Mouse (Mus musculus) heart, adult 11 months (tissue): Measurements from ENCODE around the gene Pafah1b1.

Experiments used
- DNase-seq: peaks from one replicate; pipeline ENCODE4 v3.0.0; 2022

The Pafah1b1 gene

DNA sequence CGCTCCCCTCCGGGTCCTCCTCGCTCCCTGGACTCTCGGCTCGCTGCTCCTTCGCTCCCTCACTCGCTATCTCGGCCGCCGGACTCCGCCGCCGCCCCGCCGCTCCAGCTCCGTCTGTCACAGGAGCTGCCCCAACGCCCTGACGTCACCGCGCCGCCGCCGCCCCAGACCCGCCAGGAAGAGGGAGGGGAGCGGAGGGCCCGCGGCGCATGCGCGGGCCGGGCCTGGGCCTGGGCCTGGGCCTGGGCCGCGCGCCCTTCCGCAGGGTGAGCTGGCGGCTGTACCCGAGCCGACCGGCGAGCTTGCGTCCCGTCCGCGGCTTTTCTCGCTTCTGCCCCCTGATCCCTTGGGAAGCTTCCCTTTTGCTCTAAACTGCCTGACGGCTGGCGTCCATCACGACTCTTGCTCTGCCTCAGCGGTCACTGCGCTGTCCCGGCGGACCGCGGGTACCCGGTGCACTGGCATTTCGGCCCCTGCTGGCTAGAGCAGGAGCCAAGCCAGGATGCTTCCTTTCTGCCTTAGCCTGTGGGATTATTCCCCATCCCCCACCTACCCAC is at the start of gene Pafah1b1:
TSS of gene Pafah1b1 (minus strand) at position 436 of the 557 bp plus-strand sequence.
- peak; percentile 100 for DNase-seq

GRCm38 (mm10) chr11:74772386-74772785 is 47.9 kb upstream of the Pafah1b1 start:
- peak; percentile 82 for DNase-seq

DNA sequence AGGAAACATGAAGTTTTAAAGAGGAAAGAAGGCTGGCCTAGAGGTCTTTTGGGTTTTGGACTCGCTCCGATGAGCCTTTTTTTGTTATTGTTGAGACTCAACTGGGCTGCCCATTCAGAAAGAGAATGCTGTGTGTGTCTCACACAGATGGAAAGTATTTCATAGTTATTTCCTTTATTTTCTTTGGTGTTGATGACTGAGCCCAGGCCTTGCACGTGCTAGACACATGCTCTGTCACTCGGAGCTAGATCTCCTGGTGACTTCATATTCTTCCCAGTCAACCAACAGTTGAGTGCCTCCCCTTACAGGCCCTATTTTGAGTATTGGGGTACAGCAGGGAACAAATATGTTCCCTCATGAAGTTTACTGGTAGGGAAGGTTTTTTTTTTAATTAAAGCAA is 47.2 kb upstream of the Pafah1b1 start:
- peak; percentile 33 for DNase-seq

DNA sequence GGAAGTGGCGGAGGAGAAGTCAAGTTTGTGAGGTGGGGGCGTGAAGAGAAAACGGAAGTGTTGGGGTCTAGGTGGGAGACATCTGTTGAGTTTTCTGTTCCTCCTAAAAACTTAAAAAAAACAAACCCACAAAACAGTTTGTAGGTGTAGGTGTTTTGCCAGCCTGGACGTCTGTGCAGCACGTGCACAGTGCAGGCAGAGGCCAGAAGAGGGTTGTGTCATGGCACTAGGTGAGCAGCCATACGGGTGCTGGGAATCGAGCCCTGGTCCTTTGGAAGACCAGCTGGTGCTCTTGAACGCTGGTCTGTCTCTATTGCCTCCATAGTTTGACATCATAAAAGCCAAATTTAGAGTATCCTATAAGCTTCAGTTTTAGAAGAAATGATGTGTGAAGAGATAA is 46.8 kb upstream of the Pafah1b1 start:
- no peak for DNase-seq

- DNase-seq, result peak; percentile 99
These were observed 46.2 kb upstream of the Pafah1b1 start, which contains the start of gene Mettl16 for GRCm38 (mm10) chr11:74770595-74771207. Gene Mettl16, plus strand, starts transcription at chr11:74770830.

- DNase-seq, result peak; percentile 29
These were observed 45.6 kb upstream of the Pafah1b1 start for GRCm38 (mm10) chr11:74770037-74770436.

DNA sequence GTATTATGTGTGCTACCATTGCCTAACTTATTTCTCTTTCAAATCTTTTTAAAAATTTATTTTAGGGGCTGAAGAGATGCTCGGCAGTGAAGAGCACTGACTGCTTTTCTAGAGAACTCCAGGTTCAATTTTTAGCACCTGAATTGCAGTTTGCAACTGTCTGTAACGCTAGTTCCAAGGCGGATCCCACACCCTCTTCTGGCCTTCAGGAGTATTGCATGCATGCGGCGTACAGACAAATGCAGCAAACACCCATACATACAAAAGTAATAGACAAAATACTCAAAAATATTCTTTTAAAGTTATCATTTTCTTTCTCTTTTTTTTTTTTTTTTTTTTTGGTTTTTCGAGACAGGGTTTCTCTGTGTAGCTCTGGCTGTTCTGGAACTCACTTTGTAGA is 43.6 kb upstream of the Pafah1b1 start:
- DNase-seq, result peak; percentile 87

DNA sequence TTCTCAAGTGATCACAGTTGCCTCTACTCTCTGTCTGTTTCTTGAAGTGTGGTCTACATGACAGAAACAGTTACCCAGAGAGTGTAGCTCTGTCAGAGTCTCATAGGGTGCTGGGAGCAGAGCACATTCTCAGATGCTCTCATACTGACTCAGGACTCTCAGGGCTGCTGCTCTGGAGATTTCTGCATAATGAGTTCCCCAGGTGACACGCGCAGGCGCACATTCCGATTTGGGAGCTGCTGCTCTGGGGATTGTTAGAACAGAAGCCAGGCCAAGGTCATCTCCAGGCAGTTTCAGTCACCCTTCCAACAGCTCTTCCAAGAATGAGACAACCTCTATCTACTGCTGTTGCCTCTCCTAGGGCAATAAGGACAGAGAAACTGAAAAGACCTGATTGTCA is 43.0 kb upstream of the Pafah1b1 start:
- peak; percentile 89 for DNase-seq

- no peak for DNase-seq
These were observed 39.6 kb upstream of the Pafah1b1 start for GRCm38 (mm10) chr11:74763960-74764625.

- DNase-seq, result no peak
These were observed 36.7 kb upstream of the Pafah1b1 start for GRCm38 (mm10) chr11:74761011-74761705.

- DNase-seq, result peak; percentile 96
These were observed 32.2 kb upstream of the Pafah1b1 start for GRCm38 (mm10) chr11:74756631-74757030.

DNA sequence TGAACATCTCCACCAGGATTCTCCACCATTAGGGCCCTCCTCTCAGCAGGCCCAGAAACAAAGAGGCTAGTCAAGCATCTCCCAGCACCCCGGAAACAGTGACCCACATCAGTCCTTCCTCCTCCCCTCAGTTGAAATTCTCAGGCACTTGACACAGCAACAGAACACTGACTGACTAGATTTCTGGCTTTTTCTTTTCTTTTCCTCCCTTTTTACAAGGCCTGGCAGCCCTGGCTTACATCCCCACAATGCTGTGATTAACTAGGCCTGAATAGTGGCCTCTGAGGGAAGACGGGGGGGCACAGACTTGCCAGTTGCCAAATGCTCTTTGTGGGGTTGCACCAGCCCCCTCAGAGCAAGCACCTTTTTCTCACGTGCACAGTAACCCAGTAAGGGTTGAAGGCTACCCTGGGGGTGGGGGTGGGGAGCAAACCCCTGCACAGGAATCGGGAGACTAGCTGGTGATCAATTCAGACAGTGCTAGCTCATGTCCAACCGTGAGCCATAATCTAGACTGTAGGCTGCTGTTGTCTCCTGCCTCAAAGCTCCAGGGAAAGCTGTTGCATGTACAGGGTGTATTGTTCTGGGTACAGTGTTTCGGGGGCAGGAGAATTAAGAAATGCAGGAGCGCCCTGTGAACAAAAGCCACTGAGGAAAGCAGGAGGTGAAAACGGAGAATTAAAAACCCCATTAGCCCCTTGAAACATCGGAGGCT is 27.0 kb upstream of the Pafah1b1 start:
- DNase-seq, result no peak

DNA sequence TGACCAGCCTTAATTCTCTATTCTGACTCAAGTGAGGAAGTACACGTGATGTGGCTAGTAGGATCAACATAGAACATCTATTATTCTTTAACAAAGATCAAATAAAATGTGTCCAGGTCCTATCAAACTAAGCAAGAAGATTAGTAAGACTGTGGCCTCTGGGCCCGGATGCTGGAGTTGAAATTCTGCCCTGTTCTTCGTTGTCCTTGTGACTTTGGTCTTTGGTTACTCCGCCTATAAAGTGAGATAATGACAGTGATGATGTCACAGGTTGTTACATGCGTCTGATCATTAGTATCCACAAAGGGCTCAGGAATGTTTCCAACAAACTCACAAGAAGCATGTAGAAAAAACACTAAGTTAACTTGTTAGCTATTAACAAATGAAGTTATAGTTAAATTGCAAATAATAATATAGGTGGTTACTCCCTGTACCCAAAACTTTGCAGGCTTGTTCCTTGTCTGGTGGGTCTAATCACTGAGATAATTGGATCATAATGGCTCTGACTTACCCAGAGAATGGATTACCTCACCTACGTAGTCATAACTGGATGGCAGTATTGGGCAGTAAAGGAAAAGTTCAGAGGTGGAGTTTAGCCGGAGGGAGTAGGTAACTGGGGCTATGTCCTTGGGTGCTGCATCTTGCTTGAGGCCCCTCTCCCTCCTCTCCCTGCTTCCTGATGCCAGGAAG is 26.3 kb upstream of the Pafah1b1 start:
- no peak for DNase-seq

DNA sequence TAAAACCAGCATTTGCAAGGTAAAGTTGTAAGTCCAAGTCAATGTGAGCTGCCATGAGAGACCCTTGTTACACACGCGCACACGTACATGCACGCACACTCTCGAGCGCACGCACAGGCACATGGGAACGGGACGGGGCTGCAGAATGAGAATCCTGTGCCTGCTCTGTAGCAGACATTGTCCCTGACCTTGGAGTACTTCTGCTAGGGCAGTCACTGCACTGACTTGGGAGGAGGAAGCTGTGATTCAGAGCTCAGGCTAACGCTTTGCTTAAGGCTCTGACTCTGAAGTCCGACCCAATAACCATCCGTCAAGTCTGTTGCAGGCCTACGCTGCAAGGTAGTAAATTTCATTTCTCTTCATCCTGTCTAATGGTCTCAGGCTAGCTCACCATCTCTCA is 24.8 kb upstream of the Pafah1b1 start:
- no peak for DNase-seq

- peak; percentile 92 for DNase-seq
These were observed 23.6 kb upstream of the Pafah1b1 start for GRCm38 (mm10) chr11:74748022-74748421.

GRCm38 (mm10) chr11:74737861-74738260 is 13.4 kb upstream of the Pafah1b1 start:
- DNase-seq, result peak; percentile 40

- peak; percentile 43 for DNase-seq
These were observed 10.4 kb upstream of the Pafah1b1 start for GRCm38 (mm10) chr11:74734917-74735316.

DNA sequence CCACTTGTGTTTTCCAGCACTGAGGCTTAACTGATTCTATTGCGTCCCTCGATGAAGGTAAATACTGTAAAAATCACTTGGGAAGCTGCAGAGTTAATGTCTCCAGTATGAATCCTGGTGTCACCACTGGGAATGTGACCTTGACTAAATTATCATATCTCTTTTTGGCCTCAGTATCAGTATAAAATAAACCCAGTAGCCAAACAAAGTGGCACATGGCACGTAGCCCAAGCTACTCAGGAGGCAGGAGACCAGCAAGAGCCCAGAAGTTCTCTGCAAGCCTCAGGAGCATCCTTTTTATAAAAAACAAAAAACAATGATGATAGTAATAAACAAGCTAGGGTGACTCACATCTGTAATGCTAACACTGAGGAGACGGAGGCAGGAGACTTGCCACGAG is 711 bp upstream of the Pafah1b1 start:
- DNase-seq, result peak; percentile 93

DNA sequence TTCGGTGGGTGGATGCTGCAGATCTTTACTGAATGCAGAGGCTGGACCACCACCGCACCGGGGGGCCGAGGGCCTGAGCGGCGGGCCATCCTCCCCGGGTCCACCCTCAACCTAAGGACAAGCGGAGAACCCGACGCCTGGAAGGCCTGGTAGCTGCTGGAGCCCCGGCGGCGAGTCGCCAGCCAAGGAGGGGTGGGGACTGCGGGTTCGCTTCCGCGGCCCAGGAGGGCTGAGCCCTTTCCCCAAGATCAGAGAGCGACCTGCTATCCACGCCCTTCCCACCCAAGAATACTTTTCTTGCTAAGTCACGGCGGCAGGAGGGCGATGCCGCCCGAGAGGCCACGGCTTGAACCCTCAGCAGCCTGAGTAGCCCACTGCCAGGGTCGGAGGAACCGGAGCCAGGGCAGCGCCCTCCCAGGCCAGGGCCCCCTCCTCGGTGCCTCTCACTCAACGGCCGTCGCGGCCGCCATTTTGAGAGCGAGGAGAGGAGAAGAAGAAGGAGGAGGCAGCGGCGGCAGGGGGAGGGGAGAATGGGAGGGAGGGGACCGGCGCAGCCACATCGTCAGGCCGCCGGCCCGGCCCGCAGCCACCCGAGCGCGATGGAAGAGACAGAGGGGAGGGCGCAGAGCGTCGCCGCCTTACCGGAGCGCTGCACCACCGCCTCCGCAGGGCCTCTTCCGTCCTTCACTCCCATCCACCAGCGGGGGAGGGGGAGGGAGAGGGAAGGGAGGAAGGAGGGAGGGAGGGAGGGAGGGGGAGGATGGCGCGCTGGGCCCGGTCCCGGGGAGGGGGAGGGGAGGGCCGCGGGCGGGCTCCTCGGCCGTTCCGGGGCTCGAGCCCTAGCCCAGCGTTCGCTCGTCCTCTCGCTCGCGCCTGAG is 874 bp downstream of the Pafah1b1 start:
- DNase-seq, result peak; percentile 99

DNA sequence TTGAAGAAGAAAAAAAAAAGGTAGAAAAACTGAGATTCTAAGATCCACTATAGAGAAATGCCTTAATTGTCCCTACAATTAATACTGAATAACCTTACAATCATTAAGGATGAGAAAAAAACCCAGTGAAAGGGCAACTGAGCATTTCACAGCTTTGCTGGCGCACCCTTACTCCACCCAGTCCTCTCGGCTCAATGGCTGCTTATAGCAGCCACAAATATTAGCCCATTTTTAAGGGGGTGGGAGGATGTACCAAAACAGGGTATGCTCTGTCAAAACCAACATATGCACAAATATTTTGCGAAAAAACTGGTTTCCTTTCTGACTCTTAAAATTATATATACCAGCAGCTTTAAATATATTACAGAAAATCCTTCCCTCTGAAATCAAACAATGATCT is 2.5 kb downstream of the Pafah1b1 start:
- DNase-seq, result no peak

GRCm38 (mm10) chr11:74721141-74721540 is 3.3 kb downstream of the Pafah1b1 start:
- DNase-seq, result peak; percentile 55
